Comparison of ENCODE assay signal across 11 mouse cellular contexts in the genomic region with DNA sequence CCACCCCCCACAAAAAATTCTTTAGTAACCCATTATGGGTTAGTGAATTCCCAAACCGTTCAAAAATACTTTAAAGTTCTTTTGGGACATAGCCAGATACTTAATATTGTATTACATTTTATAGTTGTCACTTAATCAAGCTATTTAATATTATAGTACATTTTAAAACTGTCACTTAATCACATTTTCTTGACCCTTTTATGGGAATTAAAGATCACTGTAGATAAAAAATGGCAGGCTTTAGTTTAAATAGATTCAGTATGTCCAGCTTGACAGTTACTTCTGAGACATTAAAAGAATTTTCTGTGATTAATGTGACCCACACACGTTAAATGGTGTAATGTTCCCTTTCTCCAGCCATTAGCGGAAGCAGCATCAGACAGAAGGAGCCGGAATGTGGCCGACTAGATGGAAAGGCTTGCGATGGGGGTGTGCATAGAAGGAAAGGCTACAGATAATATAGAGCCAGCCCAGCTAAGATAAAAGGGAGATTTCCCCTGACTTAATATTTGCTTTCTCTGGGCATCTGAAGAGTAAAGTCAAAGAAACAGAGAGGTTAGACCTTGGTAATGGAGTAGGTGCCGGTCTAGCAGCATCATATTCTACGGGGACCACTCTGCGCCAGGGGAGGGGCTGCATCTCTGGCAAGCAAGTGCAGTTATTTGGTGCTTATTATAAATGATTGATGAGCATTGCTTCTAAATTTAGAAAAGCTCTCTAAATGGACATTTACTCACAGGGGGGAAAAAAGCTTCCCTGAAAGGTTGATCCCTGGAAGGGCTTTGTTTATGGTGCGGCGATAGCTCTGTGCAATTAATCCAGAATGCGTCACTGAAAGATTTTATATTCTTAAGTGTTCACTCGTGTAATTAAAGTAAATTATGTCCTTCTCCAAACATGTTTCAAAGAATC.
DNase-seq lines count a peak whose midpoint lies in the region; ATAC-seq lines count a peak whose summit lies in the region.
"Had no signal": no experiment of that assay in that cellular context is flagged by ENCODE, and none has a peak within 500 bp of the region (broad histone marks: within the 10 kb centered on the region; RNA-seq: fewer than 3 reads in every experiment).

No protein-coding gene starts in this region.

- no peaks in the 10 kb centered on the region for H3K27me3 ChIP-seq in lung, embryonic 16.5 days (ENCODE audit: control insufficient read depth, insufficient read depth, low read depth, low read length)
- no peaks in the 10 kb centered on the region for H3K27me3 ChIP-seq in limb, embryonic 11.5 days (ENCODE audit: control insufficient read depth, insufficient read depth, low read length)
- no peaks in the 10 kb centered on the region for H3K27me3 ChIP-seq in stomach, embryonic 15.5 days (replicated peaks)
- H3K27me3 ChIP-seq: embryonic facial prominence, embryonic 15.5 days had no signal

- H3K4me1 ChIP-seq in lung, embryonic 16.5 days (replicated peaks; ENCODE audit: control insufficient read depth, insufficient read depth, low read length): peaks cover 4% of the 10 kb centered on the region; the same call in 1 of the 2 replicates
- H3K4me1 ChIP-seq in limb, embryonic 11.5 days (ENCODE audit: control insufficient read depth, insufficient read depth, low read length): no peaks in the 10 kb centered on the region
- 0 out of 2 replicates have a peak, but pooled peaks cover 4% of the 10 kb centered on the region for H3K4me1 ChIP-seq in stomach, embryonic 15.5 days
- H3K4me1 ChIP-seq: embryonic facial prominence, embryonic 15.5 days had no signal

- WGBS in lung, embryonic 16.5 days: 24% methylated on average over 13 of the region's 13 CpGs
- WGBS in limb, embryonic 11.5 days: 19% methylated on average over 13 of the region's 13 CpGs
- WGBS in stomach, embryonic 15.5 days: 23% methylated on average over 13 of the region's 13 CpGs

- intact Hi-C loops in left cerebral cortex, postnatal 36 days (cut with DNase I): no loop called here

- no peaks in the 10 kb centered on the region for H3K36me3 ChIP-seq in lung, embryonic 16.5 days (ENCODE audit: control insufficient read depth, insufficient read depth, low read length)
- no peaks in the 10 kb centered on the region for H3K36me3 ChIP-seq in limb, embryonic 11.5 days (ENCODE audit: control insufficient read depth, insufficient read depth, low read length)
- no peaks in the 10 kb centered on the region for H3K36me3 ChIP-seq in stomach, embryonic 15.5 days
- H3K36me3 ChIP-seq: embryonic facial prominence, embryonic 15.5 days had no signal

- H3K9me3 ChIP-seq in lung, embryonic 16.5 days (ENCODE audit: control insufficient read depth, low read length): no peaks in the 10 kb centered on the region
- H3K9me3 ChIP-seq in limb, embryonic 11.5 days (ENCODE audit: control insufficient read depth, low read length): no peaks in the 10 kb centered on the region
- H3K9me3 ChIP-seq in stomach, embryonic 15.5 days: no peaks in the 10 kb centered on the region
- H3K9me3 ChIP-seq: embryonic facial prominence, embryonic 15.5 days had no signal

- no peak overlapping the region; the same call in 1 of the 2 replicates for H3K4me3 ChIP-seq in lung, embryonic 16.5 days (ENCODE audit: low read length)
- 0 out of 2 replicates have a peak overlapping the region, but pooled peaks have one; percentile 0 for H3K4me3 ChIP-seq in limb, embryonic 11.5 days (ENCODE audit: low read depth, low read length)
- H3K4me3 ChIP-seq in stomach, embryonic 15.5 days (replicated peaks): no peak overlapping the region
- H3K4me3 ChIP-seq: embryonic facial prominence, embryonic 15.5 days had no signal

- peak; percentile 60; the same call in 1 of the 2 replicates for ATAC-seq in lung, embryonic 16.5 days (ENCODE audit: low read depth)
- no peak for ATAC-seq in limb, embryonic 11.5 days (ENCODE audit: insufficient number of reproducible peaks, low FRiP score, low TSS enrichment, low read depth)
- peak; percentile 39; the same call in 1 of the 2 replicates for ATAC-seq in stomach, embryonic 15.5 days (ENCODE audit: insufficient read depth, low FRiP score, low read depth)
- no peak for ATAC-seq in inflammation-experienced regulatory T-cells, adult 6 months
- ATAC-seq: activated CD4-positive, CD25-positive, alpha-beta regulatory T cell, adult 4 months had no signal

- H3K27ac ChIP-seq in lung, embryonic 16.5 days (ENCODE audit: low read length): no peak overlapping the region
- H3K27ac ChIP-seq in limb, embryonic 11.5 days (replicated peaks; ENCODE audit: low read depth, low read length): no peak overlapping the region
- H3K27ac ChIP-seq in stomach, embryonic 15.5 days: no peak overlapping the region
- H3K27ac ChIP-seq: embryonic facial prominence, embryonic 15.5 days had no signal

- no peak overlapping the region for H3K9ac ChIP-seq in lung, embryonic 16.5 days (ENCODE audit: low read length)
- no peak overlapping the region for H3K9ac ChIP-seq in limb, embryonic 11.5 days (ENCODE audit: low read length)
- H3K9ac ChIP-seq in stomach, embryonic 15.5 days: no peak overlapping the region
- H3K9ac ChIP-seq: embryonic facial prominence, embryonic 15.5 days had no signal

- peak overlapping the region; percentile 33 for H3K4me2 ChIP-seq in lung, embryonic 16.5 days (ENCODE audit: low read depth, low read length)
- peak overlapping the region; percentile 34 for H3K4me2 ChIP-seq in limb, embryonic 11.5 days (ENCODE audit: low read depth, severe bottlenecking)
- H3K4me2 ChIP-seq in stomach, embryonic 15.5 days: peak overlapping the region; percentile 29; the same call in 1 of the 2 replicates
- H3K4me2 ChIP-seq: embryonic facial prominence, embryonic 15.5 days had no signal

- DNase-seq in lung, postnatal 14 days: no peak
- DNase-seq in forelimb bud, embryonic 11.5 days (ENCODE audit: low read depth, low spot score): peak; percentile 53
- peak; percentile 49 for DNase-seq in limb, embryonic 11.5 days (ENCODE audit: low spot score)
- DNase-seq in urinary bladder, postnatal 14 days (ENCODE audit: low spot score): no peak
- no peak for DNase-seq in left cerebral cortex, postnatal 36 days (ENCODE audit: low spot score in 2 of 2)
- DNase-seq: gastrocnemius, postnatal 36 days had no signal

Comparison
In these comparisons a context has a peak if more than half of its experiments do, and no peak if none do; other contexts are left out.
1. ATAC-seq: peak in lung, embryonic 16.5 days (single experiment) and stomach, embryonic 15.5 days (single experiment); none in limb, embryonic 11.5 days (single experiment) and inflammation-experienced regulatory T-cells, adult 6 months (single experiment).
2. DNase-seq: peak in forelimb bud, embryonic 11.5 days (single experiment) and limb, embryonic 11.5 days (single experiment); none in lung, postnatal 14 days (single experiment), urinary bladder, postnatal 14 days (single experiment) and left cerebral cortex, postnatal 36 days (0 of 2).
3. Peak in every context shown above with its lines, with median percentiles within 50 percentile points of each other: H3K4me2 ChIP-seq.